Mouse (Mus musculus): ENCODE results near the gene Mgrn1.

- TF ChIP-seq CTCF (IDR thresholded peaks at IDR 0.05; ENCODE audit: borderline replicate concordance, control insufficient read depth, extremely low read depth, insufficient read depth, low read length, poor library complexity) (no peak), POLR2A (IDR thresholded peaks at IDR 0.05; ENCODE audit: control insufficient read depth, extremely low read depth, insufficient read depth, low read length, poor library complexity) (no peak)
These were observed 17.5 kb downstream of the Mgrn1 start for GRCm38 (mm10) chr16:4903491-4904102.
